Mouse (Mus musculus): ENCODE measurements around the gene Uchl4. TPM values are rescaled to one million over a fixed set of nuclear protein-coding genes. Genes with fewer than 3 reads are reported as not detected.

The Uchl4 gene
- polyA plus RNA-seq, 1 experiment: not detected

DNA sequence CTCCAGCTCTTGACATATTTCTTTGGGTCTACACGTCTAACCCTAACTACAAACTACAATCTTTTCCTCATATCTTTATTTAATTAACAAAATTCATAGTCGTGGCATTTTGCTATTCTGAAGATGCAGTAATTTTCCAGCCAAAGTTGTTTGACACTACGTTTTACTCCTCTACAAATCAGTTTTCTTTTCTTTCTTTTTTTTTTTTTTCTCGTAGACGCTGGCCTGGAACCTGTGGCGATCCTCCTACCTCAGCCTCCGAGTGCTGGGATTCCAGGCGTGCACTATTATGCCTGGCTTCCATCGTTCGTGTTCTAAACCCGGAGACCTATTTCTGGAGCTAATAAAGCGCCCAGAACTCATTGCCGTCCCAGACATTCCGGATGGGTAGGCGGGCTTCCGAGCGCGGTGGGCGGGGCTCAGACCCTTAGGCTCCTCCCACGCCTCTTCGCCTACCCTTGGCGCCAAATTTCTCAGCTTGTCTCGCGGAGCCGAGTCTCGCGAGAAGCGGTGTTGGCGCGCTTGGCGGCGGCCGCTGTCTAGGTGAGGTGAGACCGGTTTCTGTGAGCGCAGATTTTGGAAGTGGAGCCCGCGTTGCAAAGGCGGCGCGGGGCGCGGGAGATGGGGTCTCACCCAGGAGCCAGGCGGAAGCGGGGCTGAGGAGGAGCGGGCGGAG, 46.2 kb downstream of the Uchl4 start, which contains the start of gene Tipin:
TSS of gene Tipin (plus strand) at position 477 of the 676 bp plus-strand sequence.
- peak within 1 kb of the TSS; percentile 45; the same call in 1 of the 2 replicates for H3K27ac ChIP-seq (ENCODE audit: insufficient read depth, low read length)
- H3K27me3 ChIP-seq (ENCODE audit: control insufficient read depth, insufficient read depth, low read length): no peaks in the 10 kb centered on the region
- 2% methylated on average over 46 of the region's 46 CpGs for WGBS
- peak within 1 kb of the TSS; percentile 83 for H3K4me3 ChIP-seq (ENCODE audit: extremely low read depth, insufficient read depth, insufficient read length)
- no peaks in the 10 kb centered on the region for H3K4me1 ChIP-seq (ENCODE audit: control insufficient read depth, insufficient read depth, insufficient read length)
- peak; percentile 88 to 96 for DNase-seq (ENCODE audit: low read depth in 1 of 2, low spot score in 2 of 2)
- H3K36me3 ChIP-seq (ENCODE audit: control insufficient read depth, insufficient read depth, low read length): no peaks in the 10 kb centered on the region
- TF ChIP-seq POLR2A (IDR thresholded peaks at IDR 0.05; ENCODE audit: low read depth, low read length) (peak; percentile 58), CTCF (IDR thresholded peaks at IDR 0.05; ENCODE audit: extremely low read depth, insufficient read depth, insufficient read length, insufficient replicate concordance) (no peak)

DNA sequence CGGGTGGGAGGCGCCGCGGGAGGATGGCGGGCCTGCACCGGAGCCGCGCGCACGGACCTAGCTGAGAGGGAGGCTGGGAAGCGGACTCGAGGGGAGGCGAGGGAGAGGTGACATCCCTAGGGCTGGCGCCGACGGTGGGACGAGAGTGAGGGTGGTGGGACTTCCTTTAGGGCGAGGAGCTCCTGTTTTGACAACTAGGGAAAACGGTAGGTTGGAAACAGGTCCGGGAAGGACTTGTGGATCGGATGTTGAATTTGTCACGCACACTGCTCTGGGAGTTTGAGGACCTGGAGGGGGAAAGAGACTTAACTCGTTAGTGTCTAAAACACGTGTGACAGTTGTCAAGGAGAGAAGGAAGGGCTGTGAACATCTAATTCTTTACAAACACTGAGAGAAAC, 46.8 kb downstream of the Uchl4 start:
- WGBS: 0% methylated on average over 24 of the region's 24 CpGs
- peak overlapping the region; percentile 45; the same call in 1 of the 2 replicates for H3K27ac ChIP-seq (ENCODE audit: insufficient read depth, low read length)

DNA sequence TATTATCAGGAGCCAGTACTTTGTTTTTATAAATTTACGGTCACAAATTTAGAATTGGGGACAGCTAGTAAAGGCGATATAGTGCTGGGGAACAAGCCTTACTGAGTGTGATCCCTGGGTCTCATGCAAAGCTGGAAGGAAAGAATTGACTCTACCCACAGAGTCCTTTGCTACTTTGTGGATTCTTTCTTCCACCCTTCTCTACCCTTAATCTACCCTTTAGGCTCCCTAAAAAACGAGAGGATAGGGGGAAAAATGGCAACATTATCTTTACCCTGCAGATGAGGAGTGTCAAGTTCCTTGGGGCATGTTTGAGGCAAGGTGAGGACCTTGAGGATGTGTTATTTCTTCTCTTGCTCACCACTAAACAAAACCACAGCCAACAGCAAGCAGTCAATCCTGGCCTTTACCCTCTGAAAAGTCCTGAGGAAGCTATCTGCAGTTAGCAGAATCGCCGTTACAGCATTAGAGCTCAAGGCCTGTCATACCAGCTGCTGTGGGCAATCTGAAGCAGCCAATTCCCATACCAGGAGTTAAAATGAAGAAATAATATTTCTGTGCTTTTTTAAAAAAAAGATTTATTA, 47.5 kb downstream of the Uchl4 start:
- no peak overlapping the region for H3K27ac ChIP-seq (ENCODE audit: insufficient read depth, low read length)
- no peak for DNase-seq (ENCODE audit: low read depth in 1 of 2, low spot score in 2 of 2)
- WGBS: 20% methylated on average over 5 of the region's 5 CpGs
- no peak overlapping the region for H3K4me3 ChIP-seq (ENCODE audit: extremely low read depth, insufficient read depth, insufficient read length)
- H3K27me3 ChIP-seq (ENCODE audit: control insufficient read depth, insufficient read depth, low read length): no peaks in the 10 kb centered on the region
- TF ChIP-seq POLR2A (IDR thresholded peaks at IDR 0.05; ENCODE audit: low read depth, low read length): no peak
- TF ChIP-seq CTCF (IDR thresholded peaks at IDR 0.05; ENCODE audit: extremely low read depth, insufficient read depth, insufficient read length, insufficient replicate concordance): no peak
- H3K4me1 ChIP-seq (ENCODE audit: control insufficient read depth, insufficient read depth, insufficient read length): no peaks in the 10 kb centered on the region
- H3K36me3 ChIP-seq (ENCODE audit: control insufficient read depth, insufficient read depth, low read length): no peaks in the 10 kb centered on the region

More for the DNA sequence above, 46.8 kb downstream of the Uchl4 start:
- TF ChIP-seq POLR2A (IDR thresholded peaks at IDR 0.05; ENCODE audit: low read depth, low read length): no peak
- TF ChIP-seq CTCF (IDR thresholded peaks at IDR 0.05; ENCODE audit: extremely low read depth, insufficient read depth, insufficient read length, insufficient replicate concordance): no peak
- Histone ChIP-seq H3K4me1 (ENCODE audit: control insufficient read depth, insufficient read depth, insufficient read length) (no peaks in the 10 kb centered on the region), H3K27me3 (ENCODE audit: control insufficient read depth, insufficient read depth, low read length) (no peaks in the 10 kb centered on the region), H3K4me3 (ENCODE audit: extremely low read depth, insufficient read depth, insufficient read length) (peak overlapping the region; percentile 83), H3K36me3 (ENCODE audit: control insufficient read depth, insufficient read depth, low read length) (no peaks in the 10 kb centered on the region)
- DNase-seq (ENCODE audit: low read depth in 1 of 2, low spot score in 2 of 2): no peak

Other genes starting within 250 kb of the Uchl4 start
- 6.2 and 9.7 TPM in 2 replicates for gene Smad6, start 213.1 kb upstream of the Uchl4 start, polyA plus RNA-seq (2012; rRNA removed)
- 0.09 TPM in 1 of 2 replicates, not detected in the other for gene Lctl, start 118.1 kb upstream of the Uchl4 start, polyA plus RNA-seq (2012; rRNA removed)
- 1.1 and 2.6 TPM in 2 replicates for gene Zwilch, start 62.1 kb upstream of the Uchl4 start, polyA plus RNA-seq (2012; rRNA removed)
- gene Rpl4, start 61.8 kb upstream of the Uchl4 start, polyA plus RNA-seq (2012; rRNA removed): 396 and 442 TPM in 2 replicates
- gene Snapc5, start 55.9 kb upstream of the Uchl4 start, polyA plus RNA-seq (2012; rRNA removed): 4.0 and 5.4 TPM in 2 replicates
- gene Map2k1, start 18.4 kb downstream of the Uchl4 start, polyA plus RNA-seq (2012; rRNA removed): 35.6 and 38.0 TPM in 2 replicates
- 2.4 and 3.3 TPM in 2 replicates for gene Tipin, start 46.4 kb downstream of the Uchl4 start, polyA plus RNA-seq (2012; rRNA removed)
- 4.5 and 5.1 TPM in 2 replicates for gene Dis3l, start 106.1 kb downstream of the Uchl4 start, polyA plus RNA-seq (2012; rRNA removed)
- 1.0 and 1.8 TPM in 2 replicates for gene Megf11, start 150.4 kb downstream of the Uchl4 start, polyA plus RNA-seq (2012; rRNA removed)